Mouse (Mus musculus): ENCODE measurements around the gene Tspan4. TPM values are rescaled to one million over a fixed set of nuclear protein-coding genes. Genes with fewer than 3 reads are reported as not detected.

The Tspan4 gene
- total and polyA plus RNA-seq, 2 experiments from 2014 or later: 83.9 to 119 TPM

- Histone ChIP-seq H3K9me3 (ENCODE audit: low read length) (no peaks in the 10 kb centered on the region), H3K4me3 (ENCODE audit: low read length) (peak overlapping the region; percentile 48), H3K4me1 (ENCODE audit: insufficient read depth, low read length) (peaks cover 27% of the 10 kb centered on the region), H3K27ac (peak overlapping the region; percentile 79), H3K9ac (replicated peaks; ENCODE audit: low read length) (peak overlapping the region; percentile 56), H3K36me3 (ENCODE audit: insufficient read depth, low read length) (peaks cover 16% of the 10 kb centered on the region; the same call in 1 of the 2 replicates), H3K4me2 (ENCODE audit: low read depth, low read length) (peak overlapping the region; percentile 90), H3K27me3 (ENCODE audit: insufficient read depth, low read length) (no peaks in the 10 kb centered on the region)
- DNase-seq (ENCODE audit: low spot score) (peak; percentile 64), ATAC-seq (peak; percentile 10; the same call in 1 of the 2 replicates)
- no peak for TF ChIP-seq CTCF (IDR thresholded peaks at IDR 0.05; ENCODE audit: low read depth)
- 3% methylated on average over 17 of the region's 17 CpGs for WGBS
These were observed 39.7 kb upstream of the Tspan4 start for GRCm38 (mm10) chr7:141435129-141435855.

GRCm38 (mm10) chr7:141435856-141436522 lies 39.1 kb upstream of the Tspan4 start:
- Histone ChIP-seq H3K27me3 (ENCODE audit: insufficient read depth, low read length) (no peaks in the 10 kb centered on the region), H3K4me3 (ENCODE audit: low read length) (no peak overlapping the region), H3K9me3 (ENCODE audit: low read length) (no peaks in the 10 kb centered on the region), H3K9ac (replicated peaks; ENCODE audit: low read length) (peak overlapping the region; percentile 56; the same call in 1 of the 2 replicates), H3K27ac (peak overlapping the region; percentile 79; the same call in 1 of the 2 replicates), H3K4me1 (ENCODE audit: insufficient read depth, low read length) (peaks cover 27% of the 10 kb centered on the region), H3K36me3 (ENCODE audit: insufficient read depth, low read length) (peaks cover 12% of the 10 kb centered on the region; the same call in 1 of the 2 replicates), H3K4me2 (ENCODE audit: low read depth, low read length) (peak overlapping the region; percentile 90)
- WGBS: 72% methylated on average over 9 of the region's 9 CpGs
- no peak for TF ChIP-seq CTCF (IDR thresholded peaks at IDR 0.05; ENCODE audit: low read depth)
- ATAC-seq (no peak), DNase-seq (ENCODE audit: low spot score) (no peak)

DNA sequence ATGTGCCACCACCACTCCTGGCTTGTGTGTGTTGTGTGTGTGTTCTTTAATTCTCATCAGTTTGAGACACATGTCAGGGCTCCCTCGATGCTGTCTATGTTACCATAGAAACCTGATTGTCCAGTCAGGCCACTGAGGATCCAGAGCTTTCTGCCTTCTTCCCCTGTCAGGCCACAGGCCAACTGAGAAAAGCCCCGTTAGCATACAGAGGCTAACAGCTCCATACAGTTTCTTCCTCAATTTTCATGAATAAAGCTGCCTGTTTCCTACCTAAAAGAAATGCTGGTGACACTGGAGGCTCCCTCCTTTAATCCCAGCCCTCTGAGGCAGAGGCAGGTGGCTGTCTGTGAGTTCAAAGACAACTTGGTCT lies 38.5 kb upstream of the Tspan4 start:
- no peaks in the 10 kb centered on the region for H3K9me3 ChIP-seq (ENCODE audit: low read length)
- peak overlapping the region; percentile 80 for H3K27ac ChIP-seq
- peaks cover 27% of the 10 kb centered on the region for H3K4me1 ChIP-seq (ENCODE audit: insufficient read depth, low read length)
- 26% methylated on average over 2 of the region's 2 CpGs for WGBS
- H3K4me3 ChIP-seq (ENCODE audit: low read length): peak overlapping the region; percentile 51
- ATAC-seq: no peak
- H3K9ac ChIP-seq (replicated peaks; ENCODE audit: low read length): peak overlapping the region; percentile 70; the same call in 1 of the 2 replicates
- no peak for DNase-seq (ENCODE audit: low spot score)
- H3K4me2 ChIP-seq (ENCODE audit: low read depth, low read length): peak overlapping the region; percentile 90
- TF ChIP-seq CTCF (IDR thresholded peaks at IDR 0.05; ENCODE audit: low read depth): no peak
- no peaks in the 10 kb centered on the region for H3K27me3 ChIP-seq (ENCODE audit: insufficient read depth, low read length)
- peaks cover 8% of the 10 kb centered on the region; the same call in 1 of the 2 replicates for H3K36me3 ChIP-seq (ENCODE audit: insufficient read depth, low read length)

GRCm38 (mm10) chr7:141437178-141438120 lies 37.6 kb upstream of the Tspan4 start, which contains the start of gene Slc25a22:
Gene Slc25a22, minus strand, starts transcription at chr7:141437892.
- peak; percentile 69 for TF ChIP-seq CTCF (IDR thresholded peaks at IDR 0.05; ENCODE audit: low read depth)
- H3K4me3 ChIP-seq (ENCODE audit: low read length): peak within 1 kb of the TSS; percentile 51
- peaks cover 27% of the 10 kb centered on the region for H3K4me1 ChIP-seq (ENCODE audit: insufficient read depth, low read length)
- H3K27ac ChIP-seq: peak within 1 kb of the TSS; percentile 80
- no peaks in the 10 kb centered on the region for H3K9me3 ChIP-seq (ENCODE audit: low read length)
- H3K9ac ChIP-seq (replicated peaks; ENCODE audit: low read length): peak within 1 kb of the TSS; percentile 70
- ATAC-seq (peak; percentile 84), DNase-seq (ENCODE audit: low spot score) (peak; percentile 92)
- peak within 1 kb of the TSS; percentile 90 for H3K4me2 ChIP-seq (ENCODE audit: low read depth, low read length)
- WGBS: 5% methylated on average over 53 of the region's 53 CpGs
- H3K36me3 ChIP-seq (ENCODE audit: insufficient read depth, low read length): no peaks in the 10 kb centered on the region; the same call in 1 of the 2 replicates
- no peaks in the 10 kb centered on the region for H3K27me3 ChIP-seq (ENCODE audit: insufficient read depth, low read length)

- Histone ChIP-seq H3K4me2 (ENCODE audit: low read depth, low read length) (peak overlapping the region; percentile 90; the same call in 1 of the 2 replicates), H3K4me1 (ENCODE audit: insufficient read depth, low read length) (peaks cover 25% of the 10 kb centered on the region), H3K27me3 (ENCODE audit: insufficient read depth, low read length) (no peaks in the 10 kb centered on the region), H3K4me3 (ENCODE audit: low read length) (no peak overlapping the region), H3K9me3 (ENCODE audit: low read length) (no peaks in the 10 kb centered on the region), H3K9ac (replicated peaks; ENCODE audit: low read length) (peak overlapping the region; percentile 70; the same call in 1 of the 2 replicates), H3K36me3 (ENCODE audit: insufficient read depth, low read length) (no peaks in the 10 kb centered on the region), H3K27ac (peak overlapping the region; percentile 80; the same call in 1 of the 2 replicates)
- ATAC-seq: no peak
- WGBS: 86% methylated on average over 12 of the region's 12 CpGs
- no peak for TF ChIP-seq CTCF (IDR thresholded peaks at IDR 0.05; ENCODE audit: low read depth)
- DNase-seq (ENCODE audit: low spot score): no peak
These were observed 36.7 kb upstream of the Tspan4 start for GRCm38 (mm10) chr7:141438201-141438968.
